Mouse (Mus musculus) stomach, embryonic 14.5 days (tissue): ENCODE measurements around the gene Ppfia4. TPM values are rescaled to one million over a fixed set of nuclear protein-coding genes. Genes with fewer than 3 reads are reported as not detected.
"Not testable (repeated sequence)": the region's sequence is repeated elsewhere in the genome, so short reads cannot be mapped to it uniquely, and the experiment has no call there.

Experiments
- ATAC-seq: fragments of 200-750 bp; cut with Nextera tagmentation; 2 replicates; pipeline ENCODE4 v1.8.0; 2017; ENCODE audit warnings: low read depth, moderate TSS enrichment; ENCODE audit not compliant: insufficient number of reproducible peaks, insufficient read depth, low FRiP score
- H3K27ac ChIP-seq: fragments of 300-500 bp; sonication (generic); 2 replicates; pipeline ENCODE4 v1.5.1; 2014; ENCODE audit warnings: mild to moderate bottlenecking, low read length, moderate library complexity, mixed read lengths
- H3K27me3 ChIP-seq: fragments of 300-500 bp; sonication (generic); 2 replicates; pipeline ENCODE4 v1.6.1; 2014; ENCODE audit warnings: low read length, control low read depth, mixed read lengths; ENCODE audit not compliant: control insufficient read depth, insufficient read depth
- H3K36me3 ChIP-seq: fragments of 300-500 bp; sonication (generic); 2 replicates; pipeline ENCODE4 v1.6.1; 2014; ENCODE audit warnings: mild to moderate bottlenecking, control low read depth, low read length, moderate library complexity, mixed read lengths; ENCODE audit not compliant: control insufficient read depth, insufficient read depth
- H3K4me1 ChIP-seq: fragments of 300-500 bp; sonication (generic); 2 replicates; pipeline ENCODE4 v1.6.1; 2014; ENCODE audit warnings: low read length, control low read depth, mixed read lengths; ENCODE audit not compliant: control insufficient read depth, insufficient read depth
- H3K4me2 ChIP-seq: fragments of 300-500 bp; sonication (generic); replicated peaks from 2 replicates; pipeline ENCODE4 v1.6.1; 2014; ENCODE audit warnings: low read depth, low read length, control low read depth
- H3K4me3 ChIP-seq: fragments of 300-500 bp; sonication (generic); 2 replicates; pipeline ENCODE4 v1.5.1; 2014; ENCODE audit warnings: low read depth, low read length, control low read depth
- H3K9ac ChIP-seq: fragments of 300-500 bp; sonication (generic); replicated peaks from 2 replicates; pipeline ENCODE4 v1.6.1; 2014; ENCODE audit warnings: low read depth, mild to moderate bottlenecking, control low read depth, low read length, moderate library complexity, mixed read lengths
- H3K9me3 ChIP-seq: fragments of 300-500 bp; sonication (generic); 2 replicates; pipeline ENCODE4 v1.6.1; 2016; ENCODE audit warnings: low read depth, low read length, control low read depth; ENCODE audit not compliant: control insufficient read depth
- WGBS: fragments of 180-500 bp; shearing (Covaris S2); extraction: QIAGEN DNeasy Blood & Tissue Kit; methylation state at CpG from one replicate; pipeline ENCODE4 v1.1.7; 2014; 5-methylcytosine and 5-hydroxymethylcytosine counted together
- polyA plus RNA-seq: library from polyadenylated mRNA; unstranded; fragments of >200 nt; fragmentation: Nextera tagmentation; extraction: Ambion mirVana; gene quantifications from 2 replicates; pipeline ENCODE4 v1.2.1, GENCODE M21; 2014

Gene Ppfia4
- polyA plus RNA-seq, 1 experiment from 2014 or later: 5.7 TPM

- not testable (repeated sequence) for H3K4me1 ChIP-seq, H3K4me3 ChIP-seq, H3K9me3 ChIP-seq, H3K4me2 ChIP-seq, H3K27me3 ChIP-seq, H3K36me3 ChIP-seq, ATAC-seq, H3K27ac ChIP-seq, H3K9ac ChIP-seq
- WGBS: 75% methylated on average over 1 of the region's 1 CpGs
Measured at GRCm38 (mm10) chr1:134249681-134250080, 83.0 kb downstream of the Ppfia4 start.

Other genes starting within 250 kb of the Ppfia4 start
- not detected in 2 replicates for gene Chit1, start 221.7 kb downstream of the Ppfia4 start, polyA plus RNA-seq
- 0.67 and 1.4 TPM in 2 replicates for gene Chil1, start 150.8 kb downstream of the Ppfia4 start, polyA plus RNA-seq
- gene Mybph, start 139.5 kb downstream of the Ppfia4 start, polyA plus RNA-seq: not detected in 2 replicates
- gene Adora1, start 97.5 kb downstream of the Ppfia4 start, polyA plus RNA-seq: 0.68 and 1.7 TPM in 2 replicates
- gene Myog, start 42.9 kb downstream of the Ppfia4 start, polyA plus RNA-seq: 0.16 and 0.17 TPM in 2 replicates
- gene Tmem183a, start 29.1 kb upstream of the Ppfia4 start, polyA plus RNA-seq: 93.0 and 101 TPM in 2 replicates
- not detected in 2 replicates for gene 4933406M09Rik, start 53.0 kb upstream of the Ppfia4 start, polyA plus RNA-seq
- gene Cyb5r1, start 72.6 kb upstream of the Ppfia4 start, polyA plus RNA-seq: 39.3 and 39.9 TPM in 2 replicates
- 85.5 and 91.3 TPM in 2 replicates for gene Adipor1, start 82.5 kb upstream of the Ppfia4 start, polyA plus RNA-seq
- gene Klhl12, start 122.6 kb upstream of the Ppfia4 start, polyA plus RNA-seq: 20.3 and 23.1 TPM in 2 replicates
- 41.9 and 45.4 TPM in 2 replicates for gene Rabif, start 161.7 kb upstream of the Ppfia4 start, polyA plus RNA-seq
- gene Mgat4e, start 216.8 kb upstream of the Ppfia4 start, polyA plus RNA-seq: not detected in 2 replicates
- gene Kdm5b, start 227.2 kb upstream of the Ppfia4 start, polyA plus RNA-seq: 80.6 and 81.3 TPM in 2 replicates